Mouse (Mus musculus): ENCODE results near the gene Ica1l. TPM values are rescaled to one million over a fixed set of nuclear protein-coding genes. Genes with fewer than 3 reads are reported as not detected.
"Not testable (repeated sequence)": the region's sequence is repeated elsewhere in the genome, so short reads cannot be mapped to it uniquely, and the experiment has no call there.

Ica1l gene
- polyA plus RNA-seq (2015; fragmentation: Nextera tagmentation; extraction: Ambion mirVana) = 33.1 and 33.4 TPM in 2 replicates

GRCm38 (mm10) chr1:60042796-60043469, at the start of gene Ica1l:
TSS of gene Ica1l (minus strand) at chr1:60043184.
- WGBS = under 1% methylated on average over 68 of the region's 99 CpGs
- peak within 1 kb of the TSS; percentile 76 for H3K4me3 ChIP-seq
- peak within 1 kb of the TSS; percentile 79 for H3K27ac ChIP-seq (replicated peaks)
- H3K9me3 ChIP-seq = no peaks in the 10 kb centered on the region
- peak; percentile 92 for ATAC-seq (ENCODE audit: low read depth)
- peak within 1 kb of the TSS; percentile 89 for H3K9ac ChIP-seq
- peak within 1 kb of the TSS; percentile 84 for H3K4me2 ChIP-seq
- H3K4me1 ChIP-seq (replicated peaks) = peaks cover 8% of the 10 kb centered on the region; the same call in 1 of the 2 replicates
- H3K27me3 ChIP-seq = peaks cover 15% of the 10 kb centered on the region
- H3K36me3 ChIP-seq = no peaks in the 10 kb centered on the region

DNA sequence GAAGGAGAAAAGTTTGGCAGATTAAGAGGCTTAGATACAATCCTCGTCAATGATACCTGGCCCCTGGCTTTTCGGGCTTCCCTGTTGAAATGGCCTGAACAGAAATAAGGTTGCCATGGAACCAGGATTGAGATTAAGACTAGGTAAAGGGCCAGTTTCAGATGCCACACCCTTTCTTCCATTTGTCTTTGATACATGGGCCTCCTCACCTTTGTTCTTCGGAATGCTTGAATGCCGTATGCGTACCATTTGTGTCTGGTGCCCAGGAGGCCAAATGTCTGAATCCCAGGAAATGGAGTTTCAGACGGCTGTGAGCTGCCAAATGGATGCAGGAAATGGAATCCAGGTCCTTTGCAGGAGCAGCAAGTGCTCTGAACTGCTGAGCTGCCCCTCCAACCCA, 33.4 kb upstream of the Ica1l start:
- H3K27ac ChIP-seq (replicated peaks) = no peak overlapping the region
- H3K4me1 ChIP-seq (replicated peaks) = no peaks in the 10 kb centered on the region
- no peak overlapping the region for H3K9ac ChIP-seq
- H3K27me3 ChIP-seq = no peaks in the 10 kb centered on the region
- 84% methylated on average over 6 of the region's 6 CpGs for WGBS
- no peak overlapping the region for H3K4me2 ChIP-seq
- no peak for ATAC-seq (ENCODE audit: low read depth)
- H3K4me3 ChIP-seq = no peak overlapping the region
- H3K36me3 ChIP-seq = peaks cover 38% of the 10 kb centered on the region
- no peaks in the 10 kb centered on the region for H3K9me3 ChIP-seq

- no peak overlapping the region for H3K4me2 ChIP-seq
- H3K9ac ChIP-seq = no peak overlapping the region
- peaks cover 34% of the 10 kb centered on the region for H3K36me3 ChIP-seq
- H3K27me3 ChIP-seq = no peaks in the 10 kb centered on the region
- no peak overlapping the region for H3K27ac ChIP-seq (replicated peaks)
- no peak overlapping the region for H3K4me3 ChIP-seq
- ATAC-seq (ENCODE audit: low read depth) = no peak
- H3K4me1 ChIP-seq (replicated peaks) = no peaks in the 10 kb centered on the region
- H3K9me3 ChIP-seq = no peaks in the 10 kb centered on the region
- 66% methylated on average over 3 of the region's 3 CpGs for WGBS
These were observed 32.6 kb upstream of the Ica1l start for GRCm38 (mm10) chr1:60075590-60075989.

DNA sequence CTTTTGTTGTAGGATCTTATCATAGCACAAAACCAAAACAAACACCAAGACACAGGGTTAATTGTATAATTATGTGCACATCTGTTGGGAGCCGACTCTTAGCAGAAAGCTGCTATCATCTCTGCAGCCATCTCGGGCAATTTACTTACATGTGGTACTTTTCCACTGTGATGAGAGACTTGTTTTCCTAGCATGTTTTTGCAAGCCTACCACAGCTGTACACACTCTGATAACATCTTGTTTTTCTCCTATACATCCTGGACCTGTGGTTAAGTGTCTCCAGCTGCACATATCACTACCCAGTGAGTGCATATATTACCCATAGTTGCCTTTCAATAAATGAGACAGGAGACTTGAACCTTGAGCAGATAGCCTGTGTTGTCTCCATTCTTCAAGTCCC, 32.0 kb upstream of the Ica1l start:
- ATAC-seq (ENCODE audit: low read depth) = no peak
- Histone ChIP-seq H3K4me2 (no peak overlapping the region), H3K36me3 (peaks cover 29% of the 10 kb centered on the region), H3K9ac (no peak overlapping the region), H3K27ac (replicated peaks) (no peak overlapping the region), H3K9me3 (no peaks in the 10 kb centered on the region), H3K4me1 (replicated peaks) (no peaks in the 10 kb centered on the region), H3K27me3 (no peaks in the 10 kb centered on the region), H3K4me3 (no peak overlapping the region)
- WGBS = 90% methylated on average over 2 of the region's 2 CpGs

DNA sequence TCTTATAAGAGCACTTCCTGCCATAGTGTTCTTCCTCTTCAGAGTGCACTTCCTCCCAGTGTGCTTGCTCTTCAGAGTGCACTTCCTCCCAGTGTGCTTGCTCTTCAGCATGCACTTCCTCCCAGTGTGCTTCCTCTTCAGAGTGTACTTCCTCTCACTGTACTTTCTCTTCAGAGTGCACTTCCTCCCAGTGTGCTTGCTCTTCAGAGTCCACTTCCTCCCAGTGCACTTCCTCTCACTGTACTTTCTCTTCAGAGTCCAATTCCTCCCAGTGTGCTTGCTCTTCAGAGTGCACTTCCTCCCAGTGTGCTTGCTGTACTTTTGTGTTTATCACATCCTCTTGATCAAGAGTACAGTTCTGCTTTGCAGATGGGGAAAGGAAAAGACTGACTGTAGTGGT, 27.7 kb upstream of the Ica1l start:
- not testable (repeated sequence) for H3K9ac ChIP-seq; H3K4me2 ChIP-seq; H3K27me3 ChIP-seq; H3K36me3 ChIP-seq; H3K9me3 ChIP-seq; ATAC-seq (ENCODE audit: low read depth); H3K4me1 ChIP-seq (replicated peaks); H3K4me3 ChIP-seq; H3K27ac ChIP-seq (replicated peaks)

- Histone ChIP-seq H3K36me3 (no peaks in the 10 kb centered on the region), H3K27ac (replicated peaks) (no peak overlapping the region), H3K9ac (no peak overlapping the region), H3K4me3 (no peak overlapping the region), H3K9me3 (no peaks in the 10 kb centered on the region), H3K4me1 (replicated peaks) (no peaks in the 10 kb centered on the region), H3K4me2 (no peak overlapping the region), H3K27me3 (no peaks in the 10 kb centered on the region)
- WGBS = 84% methylated on average over 3 of the region's 3 CpGs
- no peak for ATAC-seq (ENCODE audit: low read depth)
These were observed 13.3 kb upstream of the Ica1l start for GRCm38 (mm10) chr1:60056310-60056709.

GRCm38 (mm10) chr1:60054659-60055058, 11.7 kb upstream of the Ica1l start:
- H3K4me2 ChIP-seq = no peak overlapping the region
- 36% methylated on average over 3 of the region's 3 CpGs for WGBS

DNA sequence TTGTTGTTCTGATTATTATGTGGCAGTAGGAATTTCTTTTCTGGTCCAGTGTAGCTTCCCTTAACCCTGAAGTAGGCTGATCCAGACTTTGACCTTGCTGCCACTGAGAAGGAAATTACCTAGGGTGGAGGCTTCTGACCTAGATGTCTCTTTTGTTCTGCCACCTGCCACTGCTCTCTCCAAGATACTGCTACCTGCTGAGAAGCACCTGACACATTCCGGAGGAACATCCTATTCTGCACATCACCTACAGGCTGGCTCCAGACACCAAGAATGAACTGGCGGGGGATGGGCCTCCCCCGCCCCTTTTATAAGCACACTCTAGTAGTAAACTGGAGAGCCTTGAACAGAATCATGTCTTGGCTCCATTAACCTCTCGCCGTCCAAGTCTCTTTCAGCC, 4.5 kb upstream of the Ica1l start:
- H3K9ac ChIP-seq; H3K4me3 ChIP-seq; H3K36me3 ChIP-seq; H3K27ac ChIP-seq (replicated peaks); H3K4me2 ChIP-seq; H3K9me3 ChIP-seq; ATAC-seq (ENCODE audit: low read depth); H3K4me1 ChIP-seq (replicated peaks): not testable (repeated sequence)
- peaks cover 11% of the 10 kb centered on the region for H3K27me3 ChIP-seq
- WGBS = 92% methylated on average over 5 of the region's 5 CpGs

More at GRCm38 (mm10) chr1:60054659-60055058, 11.7 kb upstream of the Ica1l start:
- no peak overlapping the region for H3K9ac ChIP-seq
- no peak overlapping the region for H3K27ac ChIP-seq (replicated peaks)
- no peaks in the 10 kb centered on the region for H3K36me3 ChIP-seq
- H3K27me3 ChIP-seq = no peaks in the 10 kb centered on the region
- no peak overlapping the region for H3K4me3 ChIP-seq
- no peaks in the 10 kb centered on the region for H3K9me3 ChIP-seq
- ATAC-seq (ENCODE audit: low read depth) = no peak
- H3K4me1 ChIP-seq (replicated peaks) = no peaks in the 10 kb centered on the region

- Histone ChIP-seq H3K4me1 (replicated peaks) (peaks cover 8% of the 10 kb centered on the region; the same call in 1 of the 2 replicates), H3K27me3 (peaks cover 15% of the 10 kb centered on the region)
These were observed 1.6 kb upstream of the Ica1l start for GRCm38 (mm10) chr1:60044595-60044994.

DNA sequence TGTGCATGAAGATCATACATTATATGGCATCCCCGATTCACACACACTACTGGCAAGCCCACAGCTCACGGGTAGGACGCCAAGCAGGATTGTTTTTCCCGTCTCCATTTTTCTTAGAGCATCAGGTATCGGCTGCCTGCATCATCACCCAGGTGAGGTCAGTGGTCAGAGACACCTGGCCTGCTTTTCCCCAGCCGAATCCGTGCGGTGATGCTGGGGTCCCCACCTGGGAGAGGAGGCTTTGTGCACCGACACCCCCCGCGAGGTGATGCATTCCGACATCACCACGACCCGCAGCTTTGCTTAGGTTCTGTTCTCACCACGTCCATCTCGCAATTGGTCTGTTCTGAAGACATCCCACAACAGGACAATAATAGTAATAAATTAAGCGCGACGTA, 587 bp downstream of the Ica1l start:
- Histone ChIP-seq H3K4me3 (peak overlapping the region; percentile 76), H3K9me3 (no peaks in the 10 kb centered on the region), H3K4me1 (replicated peaks) (peaks cover 8% of the 10 kb centered on the region; the same call in 1 of the 2 replicates), H3K27ac (replicated peaks) (peak overlapping the region; percentile 79), H3K36me3 (no peaks in the 10 kb centered on the region), H3K27me3 (peaks cover 15% of the 10 kb centered on the region), H3K9ac (peak overlapping the region; percentile 89), H3K4me2 (peak overlapping the region; percentile 84)
- ATAC-seq (ENCODE audit: low read depth) = peak; percentile 65
- 2% methylated on average over 19 of the region's 19 CpGs for WGBS

More at GRCm38 (mm10) chr1:60044595-60044994, 1.6 kb upstream of the Ica1l start:
- no peak overlapping the region for H3K4me3 ChIP-seq
- no peaks in the 10 kb centered on the region for H3K9me3 ChIP-seq
- no peak overlapping the region for H3K4me2 ChIP-seq
- no peak for ATAC-seq (ENCODE audit: low read depth)
- H3K36me3 ChIP-seq = no peaks in the 10 kb centered on the region
- H3K9ac ChIP-seq = no peak overlapping the region
- H3K27ac ChIP-seq (replicated peaks) = no peak overlapping the region
- 86% methylated on average over 1 of the region's 1 CpGs for WGBS

DNA sequence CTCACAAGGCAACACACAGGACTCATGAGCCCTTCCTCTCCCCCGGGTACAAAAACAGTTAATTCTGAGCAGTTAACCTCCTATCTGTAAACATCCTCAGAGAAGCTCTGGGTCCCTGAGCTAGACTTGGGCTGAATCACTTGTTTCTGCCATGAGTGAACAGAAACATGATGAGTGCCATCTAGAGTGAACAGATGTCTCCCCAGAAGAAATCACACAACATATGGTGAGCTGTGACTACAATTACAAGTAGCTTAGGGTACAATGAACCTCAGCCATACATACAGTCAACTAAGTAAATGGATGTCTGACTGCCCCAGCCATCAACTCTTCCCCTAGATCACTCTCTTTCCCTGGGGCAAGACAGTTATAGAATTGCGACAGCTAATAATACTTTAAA, 7.9 kb downstream of the Ica1l start:
- Histone ChIP-seq H3K4me1 (replicated peaks) (no peaks in the 10 kb centered on the region), H3K9ac (no peak overlapping the region), H3K4me2 (no peak overlapping the region), H3K27me3 (no peaks in the 10 kb centered on the region), H3K4me3 (no peak overlapping the region), H3K27ac (replicated peaks) (no peak overlapping the region), H3K36me3 (no peaks in the 10 kb centered on the region), H3K9me3 (no peaks in the 10 kb centered on the region)
- whole genome bisulfite sequencing = 90% methylated on average over 2 of the region's 2 CpGs
- ATAC-seq (ENCODE audit: low read depth) = no peak

DNA sequence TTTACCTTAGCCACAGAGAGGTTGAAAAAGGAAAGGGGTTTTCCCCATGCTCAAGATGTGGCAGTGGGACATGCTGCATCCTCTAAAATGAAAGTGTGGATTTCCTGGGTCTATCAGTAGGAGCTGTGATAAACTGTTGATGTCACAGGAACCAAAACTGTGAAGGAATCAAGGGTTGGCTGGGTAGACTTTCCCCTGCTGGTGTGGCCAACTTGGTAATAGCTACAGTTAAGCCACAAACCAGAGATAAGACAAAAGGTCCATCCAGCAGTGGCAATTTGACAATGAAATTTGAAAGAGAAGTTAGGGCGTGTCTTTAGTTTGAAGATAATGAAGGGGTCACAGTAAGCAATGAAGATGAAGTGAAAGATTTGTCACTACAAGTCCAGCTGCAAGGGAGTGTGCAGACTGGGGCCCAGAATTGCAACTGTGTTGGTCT, 25.9 kb downstream of the Ica1l start:
- 84% methylated on average over 1 of the region's 1 CpGs for WGBS
- Histone ChIP-seq H3K4me2 (no peak overlapping the region), H3K36me3 (0 out of 2 replicates have a peak, but pooled peaks cover 2% of the 10 kb centered on the region), H3K9ac (no peak overlapping the region), H3K9me3 (no peaks in the 10 kb centered on the region), H3K27me3 (no peaks in the 10 kb centered on the region), H3K4me3 (no peak overlapping the region), H3K4me1 (replicated peaks) (peaks cover 9% of the 10 kb centered on the region; the same call in 1 of the 2 replicates), H3K27ac (replicated peaks) (no peak overlapping the region)
- no peak for ATAC-seq (ENCODE audit: low read depth)

- Histone ChIP-seq H3K27me3 (no peaks in the 10 kb centered on the region), H3K4me2 (no peak overlapping the region), H3K4me3 (no peak overlapping the region), H3K4me1 (replicated peaks) (peaks cover 9% of the 10 kb centered on the region; the same call in 1 of the 2 replicates), H3K36me3 (no peaks in the 10 kb centered on the region), H3K9me3 (no peaks in the 10 kb centered on the region), H3K27ac (replicated peaks) (no peak overlapping the region), H3K9ac (no peak overlapping the region)
- ATAC-seq (ENCODE audit: low read depth) = no peak
- WGBS = 71% methylated on average over 5 of the region's 5 CpGs
These were observed 26.8 kb downstream of the Ica1l start for GRCm38 (mm10) chr1:60016136-60016611.

Data from neural tube, embryonic 13.5 days (tissue).